Mouse (Mus musculus): ENCODE measurements at regions not wholly inside any gene's neighbourhood (a gene's known extent, or its start where the extent isn't known, plus 50 kb on each side); places are given as distances from the start of the nearest gene placed in this dataset.

DNA sequence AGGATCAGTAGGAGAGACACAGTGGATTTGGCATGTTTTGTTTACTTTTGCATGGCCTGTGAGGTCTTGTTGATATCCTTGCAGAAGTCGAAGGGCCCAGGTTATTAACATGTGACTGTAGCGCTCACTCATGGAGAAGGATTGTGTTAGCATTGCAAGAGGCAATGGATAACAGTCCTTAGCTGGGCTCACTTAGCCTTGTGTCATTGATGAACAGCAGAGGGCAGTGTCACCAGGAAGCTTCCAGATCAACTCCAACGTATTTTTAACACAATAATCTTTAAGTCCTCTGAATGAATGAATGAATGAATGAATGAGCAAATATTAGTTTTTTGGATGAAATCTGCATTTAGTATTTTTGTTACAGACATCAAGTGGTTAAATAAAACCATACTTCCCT, 133.2 kb upstream of the Car8 start:
- peak; percentile 22 for DNase-seq

- DNase-seq = no peak
Observed at GRCm38 (mm10) chr4:8370786-8371185, 131.9 kb upstream of the Car8 start.

DNA sequence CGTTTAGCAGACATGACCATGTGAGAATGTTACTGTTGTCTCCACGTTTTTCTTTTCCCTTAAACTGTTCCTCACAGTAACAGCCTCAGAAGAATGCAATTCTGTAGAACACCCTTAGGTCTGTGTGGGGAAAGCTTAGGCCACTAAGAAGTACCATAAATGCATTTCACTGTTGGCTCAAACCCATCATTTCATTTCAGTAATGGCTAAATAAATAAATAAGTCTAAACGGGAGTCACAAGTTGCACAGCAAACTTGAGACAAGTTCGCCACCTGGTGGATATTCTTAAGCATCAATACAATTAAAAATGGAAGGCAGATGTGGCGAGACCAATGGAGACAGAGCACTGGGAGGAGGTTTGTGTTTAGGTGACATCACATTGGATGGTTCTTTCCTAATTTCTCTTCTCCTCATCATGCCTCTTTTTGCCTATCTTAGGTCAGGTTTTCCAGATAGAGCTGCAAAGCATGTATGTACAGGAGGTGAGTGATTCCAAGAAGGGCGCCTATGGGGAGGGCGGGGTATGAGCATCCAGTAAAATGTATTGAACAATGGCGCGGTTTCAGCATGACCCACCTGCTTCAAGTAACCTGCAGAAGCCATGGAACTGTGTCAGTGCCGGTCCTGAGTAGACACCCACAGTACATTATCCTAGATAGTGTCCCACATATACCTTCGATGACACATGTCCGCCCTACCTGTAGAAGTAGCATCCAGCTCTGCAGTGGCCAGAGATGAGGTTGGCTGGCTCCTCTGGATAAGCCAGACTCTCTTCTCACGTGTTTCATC, 128.8 kb upstream of the Car8 start:
- DNase-seq = peak; percentile 75

GRCm38 (mm10) chr4:8366978-8367377, 128.1 kb upstream of the Car8 start:
- no peak for DNase-seq

DNA sequence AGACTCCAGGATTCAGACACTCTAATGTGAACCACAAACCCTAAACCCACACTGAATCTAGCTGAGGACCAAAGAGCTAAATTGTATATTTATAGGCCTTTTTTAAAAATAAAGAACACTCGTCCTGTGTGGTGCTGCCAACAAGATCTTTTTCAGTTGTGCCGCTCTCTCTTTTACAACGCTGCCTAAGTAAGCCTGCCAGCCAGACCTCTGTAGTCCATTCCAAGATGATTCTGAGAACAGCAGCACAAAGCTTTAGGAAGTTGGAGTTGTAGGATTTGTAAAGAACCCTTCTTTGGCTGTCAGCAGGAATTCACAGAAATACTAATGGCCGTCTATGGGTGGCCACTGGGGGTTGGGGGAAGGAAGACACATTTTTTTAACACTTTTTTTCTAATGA, 123.6 kb upstream of the Car8 start:
- no peak for DNase-seq

DNA sequence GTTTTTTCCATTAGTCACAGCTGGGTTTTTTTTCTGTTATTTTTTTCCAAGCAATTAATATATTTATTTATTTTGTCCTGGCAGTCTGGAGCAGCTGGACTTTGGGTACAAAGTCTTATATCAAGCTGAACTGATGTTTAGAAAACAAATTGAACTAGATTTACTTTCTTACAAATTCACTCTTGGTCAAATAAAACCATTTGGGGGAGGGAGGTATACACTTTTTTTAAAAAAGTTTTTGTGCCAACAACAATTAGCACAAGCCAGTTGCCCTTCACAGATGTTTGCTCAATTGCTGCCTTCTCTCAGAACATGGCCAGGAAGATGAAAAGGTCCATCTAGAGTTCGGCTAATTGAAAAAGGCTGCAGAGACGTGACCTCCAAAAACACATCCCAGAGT, 123.1 kb upstream of the Car8 start:
- no peak for DNase-seq

DNA sequence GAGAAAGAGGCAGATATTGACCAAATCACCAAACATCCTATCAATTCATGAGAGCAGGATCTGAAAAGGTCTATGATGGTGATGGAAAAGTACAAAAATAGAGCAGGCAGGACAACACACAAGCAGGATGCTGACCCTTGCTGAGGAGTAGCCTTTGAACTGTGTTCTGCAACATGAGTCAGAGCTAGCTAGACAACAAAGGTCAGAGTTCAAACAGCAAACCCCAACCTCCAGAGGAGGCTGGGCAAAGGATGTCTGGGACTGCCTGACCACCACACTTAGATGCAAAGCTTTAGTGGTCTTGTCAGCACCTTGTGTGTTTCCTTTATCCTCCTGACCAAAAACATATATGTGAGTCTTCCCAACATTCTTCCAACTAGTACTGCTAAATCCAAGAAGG, 122.5 kb upstream of the Car8 start:
- no peak for DNase-seq

GRCm38 (mm10) chr4:8357443-8357842, 118.6 kb upstream of the Car8 start:
- no peak for DNase-seq

DNA sequence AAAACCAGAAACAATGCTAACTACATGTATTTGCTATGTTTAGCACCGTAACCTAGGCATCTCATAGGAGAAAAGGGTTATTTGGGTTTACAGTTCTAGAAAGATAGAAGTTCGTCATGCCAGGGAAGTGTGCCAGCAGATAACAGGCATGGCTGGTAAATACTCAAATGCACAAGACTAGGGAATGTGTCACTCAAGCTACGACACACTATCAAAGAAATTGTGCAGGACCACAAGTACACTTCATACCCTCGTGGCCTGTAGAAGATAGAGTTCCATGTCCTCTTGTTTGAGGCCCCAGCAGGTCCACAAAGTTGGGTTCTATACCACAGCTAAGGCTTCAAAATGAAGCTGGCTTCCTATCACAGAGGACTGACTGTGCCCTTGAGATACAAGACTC, 103.1 kb upstream of the Car8 start:
- DNase-seq = no peak

- DNase-seq = peak; percentile 10
Observed at GRCm38 (mm10) chr4:8309241-8309987, 70.6 kb upstream of the Car8 start.

GRCm38 (mm10) chr4:8292563-8292962, 53.7 kb upstream of the Car8 start:
- DNase-seq = no peak

- peak; percentile 55 for DNase-seq
Observed at GRCm38 (mm10) chr4:8291528-8292492, 53.0 kb upstream of the Car8 start.

DNA sequence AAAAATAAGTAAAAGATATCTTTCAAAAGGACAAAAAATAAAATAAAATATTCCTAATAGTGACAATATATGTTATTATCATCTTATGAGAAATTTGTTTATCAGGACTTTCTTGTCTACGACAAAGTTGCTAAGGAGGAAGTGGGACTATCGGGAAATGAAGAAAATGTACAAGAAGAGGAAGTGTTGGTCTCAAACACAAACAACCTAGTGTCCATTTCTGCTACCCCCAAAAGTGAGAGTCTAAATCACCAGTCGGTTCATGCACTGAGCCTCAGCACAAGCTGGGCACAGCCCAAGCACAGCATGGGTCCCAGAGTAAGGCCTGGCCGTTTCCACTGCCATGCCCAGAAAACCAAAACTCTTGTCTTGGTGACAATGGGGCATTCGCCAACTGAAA, 51.1 kb upstream of the Car8 start:
- no peak for DNase-seq
